Mouse (Mus musculus): ENCODE measurements around the gene Hoxc11. TPM values are rescaled to one million over a fixed set of nuclear protein-coding genes. Genes with fewer than 3 reads are reported as not detected.
A peak's percentile ranks its signal among the peaks of the same experiment; 100 is the strongest.

Hoxc11 gene
- polyA plus RNA-seq, 1 experiment from 2014 or later = not detected

GRCm38 (mm10) chr15:102984925-102985324, 30.7 kb downstream of the Hoxc11 start:
- Histone ChIP-seq H3K9me3 (no peaks in the 10 kb centered on the region), H3K27ac (no peak overlapping the region), H3K27me3 (ENCODE audit: insufficient read depth, poor library complexity, severe bottlenecking) (peaks cover 100% of the 10 kb centered on the region), H3K4me3 (no peak overlapping the region), H3K4me1 (peaks cover 7% of the 10 kb centered on the region), H3K36me3 (no peaks in the 10 kb centered on the region)
- 1% methylated on average over 3 of the region's 3 CpGs for WGBS
- DNase-seq (ENCODE audit: low spot score) = no peak

- 3% methylated on average over 21 of the region's 21 CpGs for WGBS
- Histone ChIP-seq H3K27me3 (ENCODE audit: insufficient read depth, poor library complexity, severe bottlenecking) (peaks cover 100% of the 10 kb centered on the region), H3K27ac (no peak overlapping the region), H3K4me1 (peaks cover 9% of the 10 kb centered on the region; the same call in 1 of the 2 replicates), H3K36me3 (no peaks in the 10 kb centered on the region), H3K4me3 (no peak overlapping the region), H3K9me3 (no peaks in the 10 kb centered on the region)
- peak; percentile 94 for DNase-seq (ENCODE audit: low spot score)
Measured at GRCm38 (mm10) chr15:102987124-102987833, 33.1 kb downstream of the Hoxc11 start.

- no peak overlapping the region for H3K27ac ChIP-seq
- H3K36me3 ChIP-seq = no peaks in the 10 kb centered on the region
- H3K27me3 ChIP-seq (ENCODE audit: insufficient read depth, poor library complexity, severe bottlenecking) = peaks cover 100% of the 10 kb centered on the region
- H3K4me3 ChIP-seq = no peak overlapping the region
- peaks cover 9% of the 10 kb centered on the region; the same call in 1 of the 2 replicates for H3K4me1 ChIP-seq
- WGBS = 17% methylated on average over 5 of the region's 5 CpGs
- no peaks in the 10 kb centered on the region for H3K9me3 ChIP-seq
- no peak for DNase-seq (ENCODE audit: low spot score)
Measured at GRCm38 (mm10) chr15:102988078-102988477, 33.9 kb downstream of the Hoxc11 start.

GRCm38 (mm10) chr15:102990461-102991397, 36.5 kb downstream of the Hoxc11 start, which contains the start of gene Hoxc8:
TSS of gene Hoxc8 (plus strand) at chr15:102990607.
- H3K9me3 ChIP-seq = no peaks in the 10 kb centered on the region
- H3K36me3 ChIP-seq = no peaks in the 10 kb centered on the region
- WGBS = 1% methylated on average over 66 of the region's 69 CpGs
- H3K27ac ChIP-seq = no peak within 1 kb of the TSS
- peaks cover 99% of the 10 kb centered on the region for H3K27me3 ChIP-seq (ENCODE audit: insufficient read depth, poor library complexity, severe bottlenecking)
- H3K4me3 ChIP-seq = peak within 1 kb of the TSS; percentile 36
- peaks cover 9% of the 10 kb centered on the region; the same call in 1 of the 2 replicates for H3K4me1 ChIP-seq
- no peak for DNase-seq (ENCODE audit: low spot score)

- DNase-seq (ENCODE audit: low spot score) = no peak
- Histone ChIP-seq H3K27me3 (ENCODE audit: insufficient read depth, poor library complexity, severe bottlenecking) (peaks cover 99% of the 10 kb centered on the region), H3K27ac (no peak overlapping the region), H3K4me1 (peaks cover 9% of the 10 kb centered on the region; the same call in 1 of the 2 replicates), H3K36me3 (no peaks in the 10 kb centered on the region), H3K9me3 (no peaks in the 10 kb centered on the region), H3K4me3 (no peak overlapping the region)
- WGBS = 2% methylated on average over 7 of the region's 7 CpGs
Measured at GRCm38 (mm10) chr15:102991782-102992181, 37.6 kb downstream of the Hoxc11 start.

GRCm38 (mm10) chr15:102992206-102992605, 38.0 kb downstream of the Hoxc11 start:
- Histone ChIP-seq H3K36me3 (no peaks in the 10 kb centered on the region), H3K27ac (no peak overlapping the region), H3K27me3 (ENCODE audit: insufficient read depth, poor library complexity, severe bottlenecking) (peaks cover 99% of the 10 kb centered on the region), H3K4me1 (peaks cover 9% of the 10 kb centered on the region; the same call in 1 of the 2 replicates), H3K4me3 (no peak overlapping the region), H3K9me3 (no peaks in the 10 kb centered on the region)
- WGBS = under 1% methylated on average over 11 of the region's 11 CpGs
- DNase-seq (ENCODE audit: low spot score) = no peak

- WGBS = 4% methylated on average over 3 of the region's 3 CpGs
- H3K27me3 ChIP-seq (ENCODE audit: insufficient read depth, poor library complexity, severe bottlenecking) = peaks cover 99% of the 10 kb centered on the region
- DNase-seq (ENCODE audit: low spot score) = no peak
- no peak overlapping the region for H3K27ac ChIP-seq
- no peak overlapping the region for H3K4me3 ChIP-seq
- peaks cover 9% of the 10 kb centered on the region; the same call in 1 of the 2 replicates for H3K4me1 ChIP-seq
- no peaks in the 10 kb centered on the region for H3K36me3 ChIP-seq
- H3K9me3 ChIP-seq = no peaks in the 10 kb centered on the region
Measured at GRCm38 (mm10) chr15:102992863-102993262, 38.6 kb downstream of the Hoxc11 start.

- no peak overlapping the region for H3K4me3 ChIP-seq
- no peak overlapping the region for H3K27ac ChIP-seq
- no peak for DNase-seq (ENCODE audit: low spot score)
- peaks cover 32% of the 10 kb centered on the region for H3K4me1 ChIP-seq
- 1% methylated on average over 9 of the region's 9 CpGs for WGBS
- no peaks in the 10 kb centered on the region for H3K36me3 ChIP-seq
- H3K9me3 ChIP-seq = no peaks in the 10 kb centered on the region
- H3K27me3 ChIP-seq (ENCODE audit: insufficient read depth, poor library complexity, severe bottlenecking) = peaks cover 99% of the 10 kb centered on the region
Measured at GRCm38 (mm10) chr15:102996548-102996947, 42.3 kb downstream of the Hoxc11 start.

GRCm38 (mm10) chr15:102997431-102997830, 43.2 kb downstream of the Hoxc11 start:
- DNase-seq (ENCODE audit: low spot score) = no peak
- Histone ChIP-seq H3K36me3 (no peaks in the 10 kb centered on the region), H3K27me3 (ENCODE audit: insufficient read depth, poor library complexity, severe bottlenecking) (peaks cover 99% of the 10 kb centered on the region), H3K9me3 (no peaks in the 10 kb centered on the region), H3K4me1 (peaks cover 32% of the 10 kb centered on the region), H3K4me3 (no peak overlapping the region), H3K27ac (no peak overlapping the region)
- 0% methylated on average over 3 of the region's 3 CpGs for WGBS

GRCm38 (mm10) chr15:102997939-102998355, 43.7 kb downstream of the Hoxc11 start, which contains the start of gene Hoxc6:
TSS of gene Hoxc6 (plus strand) at chr15:102998257.
- H3K36me3 ChIP-seq = no peaks in the 10 kb centered on the region
- WGBS = 2% methylated on average over 19 of the region's 19 CpGs
- H3K27me3 ChIP-seq (ENCODE audit: insufficient read depth, poor library complexity, severe bottlenecking) = peaks cover 99% of the 10 kb centered on the region
- peak within 1 kb of the TSS; percentile 63 for H3K4me3 ChIP-seq
- no peaks in the 10 kb centered on the region for H3K9me3 ChIP-seq
- DNase-seq (ENCODE audit: low spot score) = no peak
- peaks cover 32% of the 10 kb centered on the region for H3K4me1 ChIP-seq
- peak within 1 kb of the TSS; percentile 60; the same call in 1 of the 2 replicates for H3K27ac ChIP-seq

- WGBS = 0% methylated on average over 19 of the region's 19 CpGs
- Histone ChIP-seq H3K4me1 (peaks cover 32% of the 10 kb centered on the region), H3K9me3 (no peaks in the 10 kb centered on the region), H3K4me3 (peak overlapping the region; percentile 63), H3K27ac (peak overlapping the region; percentile 60; the same call in 1 of the 2 replicates), H3K36me3 (no peaks in the 10 kb centered on the region), H3K27me3 (ENCODE audit: insufficient read depth, poor library complexity, severe bottlenecking) (peaks cover 100% of the 10 kb centered on the region)
- no peak for DNase-seq (ENCODE audit: low spot score)
Measured at GRCm38 (mm10) chr15:102998608-102999182, 44.5 kb downstream of the Hoxc11 start.

- Histone ChIP-seq H3K4me1 (peaks cover 32% of the 10 kb centered on the region), H3K9me3 (no peaks in the 10 kb centered on the region), H3K27ac (peak overlapping the region; percentile 60; the same call in 1 of the 2 replicates), H3K36me3 (no peaks in the 10 kb centered on the region), H3K4me3 (peak overlapping the region; percentile 63), H3K27me3 (ENCODE audit: insufficient read depth, poor library complexity, severe bottlenecking) (peaks cover 100% of the 10 kb centered on the region)
- DNase-seq (ENCODE audit: low spot score) = no peak
- WGBS = under 1% methylated on average over 33 of the region's 33 CpGs
Measured at GRCm38 (mm10) chr15:102999183-102999831, 45.1 kb downstream of the Hoxc11 start.

Measured in heart, embryonic 10.5 days (tissue).